Mouse (Mus musculus) naive thymus-derived CD4-positive, alpha-beta T cell, adult 2 months (primary cell): ENCODE results near the gene Saysd1.

ENCODE experiments used
- DNase-seq: peaks from one replicate; pipeline ENCODE4 v3.0.0-alpha.2; 2011; ENCODE audit warnings: low read depth

The Saysd1 gene

DNA sequence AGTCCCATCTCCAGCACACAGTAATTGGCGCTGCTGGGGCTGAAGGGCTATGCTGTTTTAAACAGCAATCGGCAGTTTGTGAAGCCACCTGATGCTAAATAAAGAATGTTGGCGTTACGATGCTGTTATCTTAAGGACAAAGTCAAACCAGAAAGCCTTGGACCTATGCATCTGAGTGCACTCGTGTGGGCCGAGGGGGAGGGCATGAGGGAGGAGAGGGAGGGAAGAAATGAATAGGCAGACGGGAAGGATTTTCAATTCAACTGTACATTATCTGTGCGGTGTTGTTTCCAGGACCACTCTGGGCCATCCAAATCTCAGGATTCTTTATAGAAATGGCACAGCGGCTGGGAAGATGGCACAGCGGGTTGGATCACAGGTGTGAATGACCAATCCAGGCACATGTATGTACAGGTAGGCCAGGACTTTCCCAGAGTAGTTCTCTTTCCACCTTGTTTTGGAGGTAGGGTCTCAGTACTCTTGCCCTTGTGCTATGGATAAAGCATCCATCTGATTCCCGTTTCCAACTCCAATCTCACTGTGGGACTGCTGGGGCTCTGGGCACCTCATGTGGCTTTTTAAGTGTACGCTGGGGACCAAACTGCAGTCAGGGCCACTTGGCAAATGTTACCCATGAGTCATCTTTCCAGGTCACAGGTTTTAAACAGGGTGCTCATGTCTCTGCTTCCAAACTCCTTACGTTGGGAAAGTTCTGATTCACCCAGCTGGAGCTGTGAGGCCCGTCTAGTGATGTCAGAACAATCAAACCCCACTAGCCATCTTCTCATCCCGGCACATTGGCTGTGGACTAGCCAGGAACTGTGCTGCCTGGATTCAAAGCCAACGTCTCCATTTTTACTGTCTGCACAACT lies at the start of gene Saysd1:
Saysd1 (minus strand) TSS at position 51 of the 872 bp plus-strand sequence.
- no peak for DNase-seq

DNA sequence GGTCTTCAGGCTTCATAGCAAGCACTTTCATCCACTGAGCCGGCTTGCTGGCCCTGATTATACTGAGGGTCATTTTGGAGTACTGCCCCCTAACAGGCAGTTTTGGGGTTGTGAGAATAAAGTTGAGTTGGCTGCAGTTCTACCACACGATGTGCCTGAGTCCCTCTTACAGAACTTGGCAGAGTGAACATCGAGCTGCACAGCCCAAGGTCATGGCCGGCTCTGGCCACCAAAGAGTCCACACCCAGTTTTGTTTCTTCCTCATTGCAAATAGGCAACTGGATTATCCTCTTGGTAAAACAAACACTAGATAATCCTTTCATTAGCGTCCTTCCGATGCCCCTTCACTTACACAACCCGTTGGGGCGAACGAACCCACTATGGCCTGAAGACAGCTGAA lies 47.1 kb upstream of the Saysd1 start:
- no peak for DNase-seq

DNA sequence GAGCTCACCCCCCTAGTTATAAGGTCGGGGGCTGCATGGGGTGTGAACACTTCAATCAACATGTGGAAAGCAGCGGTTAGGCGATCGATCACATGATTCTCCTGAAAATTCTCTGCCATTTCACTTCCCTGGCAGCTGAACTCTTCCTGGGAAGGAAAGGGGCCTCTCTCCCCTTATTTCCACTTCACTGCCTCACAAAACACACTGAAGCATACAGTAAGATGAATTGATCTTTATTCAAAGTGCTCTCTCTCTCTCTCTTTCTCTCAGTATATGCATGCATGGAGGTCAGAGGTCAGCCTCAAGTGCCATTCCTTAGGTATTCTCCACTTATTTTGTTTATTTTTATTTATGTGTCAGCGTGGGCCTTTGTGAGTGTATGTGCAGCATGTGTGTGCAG lies 45.4 kb upstream of the Saysd1 start:
- DNase-seq = no peak

DNA sequence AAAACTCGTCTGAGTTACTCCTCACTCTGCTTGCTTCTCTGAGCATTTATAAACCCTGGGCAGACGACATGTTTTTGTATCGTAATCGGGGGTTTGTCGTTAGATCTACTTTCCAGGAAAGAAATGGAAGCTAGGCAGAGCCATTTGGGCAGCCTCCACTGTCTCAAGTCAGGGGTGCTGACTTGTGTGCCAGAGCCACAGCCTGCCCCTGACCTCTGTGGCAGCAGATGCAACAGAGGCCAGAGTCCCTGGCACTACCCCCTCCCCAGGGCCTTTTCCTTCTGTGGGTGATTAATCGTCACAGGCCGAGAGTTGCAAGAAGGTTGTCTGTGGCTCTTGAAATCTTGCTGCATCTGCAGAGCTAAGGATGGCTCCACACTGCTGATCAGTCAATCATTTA lies 44.3 kb upstream of the Saysd1 start:
- DNase-seq = no peak

DNA sequence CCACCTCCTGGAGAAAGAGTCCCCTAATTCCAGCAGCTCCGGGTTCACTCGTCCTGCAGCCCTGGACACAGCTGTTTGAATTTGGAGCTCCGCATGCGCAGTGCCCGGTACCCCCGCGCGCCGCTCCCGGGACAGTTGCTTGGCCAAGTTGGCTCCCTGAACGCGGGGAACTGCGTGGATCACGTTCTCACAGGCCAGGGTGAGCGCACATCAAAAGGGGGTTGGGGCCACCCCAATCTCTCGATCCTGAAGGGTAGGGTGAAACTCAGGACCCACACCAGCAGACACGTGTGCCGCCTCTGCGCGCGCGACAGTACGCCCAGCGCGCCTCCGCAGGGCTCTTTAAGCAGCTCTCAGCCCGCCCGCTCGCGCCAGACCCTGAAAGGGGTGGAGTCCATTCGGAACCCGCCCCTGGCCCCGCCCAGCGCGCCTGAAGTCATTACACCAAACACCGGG lies 43.2 kb upstream of the Saysd1 start, which contains the start of gene Kcnk5:
Kcnk5 (minus strand) TSS at position 344 of the 456 bp plus-strand sequence.
- DNase-seq = peak; percentile 66

DNA sequence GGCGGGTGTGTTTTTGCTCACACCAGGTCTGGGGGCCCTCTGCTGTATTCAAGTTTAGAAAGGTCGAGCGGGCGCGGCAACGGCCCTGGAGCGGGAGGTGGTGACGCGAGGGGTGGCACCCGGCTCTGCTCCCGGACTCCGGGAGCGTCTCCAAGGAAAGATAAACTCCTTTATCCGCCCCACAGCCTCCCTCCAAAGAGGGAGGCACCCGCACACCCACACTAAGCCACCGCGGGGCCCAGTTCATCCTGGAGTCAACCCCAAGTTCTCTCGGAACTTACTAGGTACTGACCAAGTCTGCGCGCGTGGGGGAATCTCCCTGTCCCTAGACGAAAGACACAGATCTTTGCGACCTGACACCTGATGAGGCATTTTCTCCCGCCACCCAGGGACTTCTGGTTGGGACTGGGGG lies 42.4 kb upstream of the Saysd1 start:
- DNase-seq = no peak

DNA sequence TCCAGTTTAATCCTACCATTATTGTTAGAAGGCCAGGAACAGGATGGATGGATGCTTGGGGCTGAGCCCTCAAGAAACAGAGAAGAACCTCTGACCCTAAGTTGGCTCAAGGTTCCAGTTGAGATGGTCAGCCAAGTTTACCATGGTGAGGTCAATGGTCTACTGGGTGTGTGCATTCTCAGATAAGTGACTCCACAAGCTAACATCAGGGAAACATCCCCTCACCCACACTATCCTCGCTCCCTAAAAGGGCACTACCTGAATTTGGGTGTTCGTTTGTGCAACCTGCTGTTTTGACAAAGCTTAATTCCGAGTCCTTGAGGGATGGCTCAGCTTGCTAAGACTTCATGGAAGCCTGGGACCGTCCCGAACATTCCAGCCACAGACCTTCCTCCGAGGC lies 42.0 kb upstream of the Saysd1 start:
- no peak for DNase-seq

DNA sequence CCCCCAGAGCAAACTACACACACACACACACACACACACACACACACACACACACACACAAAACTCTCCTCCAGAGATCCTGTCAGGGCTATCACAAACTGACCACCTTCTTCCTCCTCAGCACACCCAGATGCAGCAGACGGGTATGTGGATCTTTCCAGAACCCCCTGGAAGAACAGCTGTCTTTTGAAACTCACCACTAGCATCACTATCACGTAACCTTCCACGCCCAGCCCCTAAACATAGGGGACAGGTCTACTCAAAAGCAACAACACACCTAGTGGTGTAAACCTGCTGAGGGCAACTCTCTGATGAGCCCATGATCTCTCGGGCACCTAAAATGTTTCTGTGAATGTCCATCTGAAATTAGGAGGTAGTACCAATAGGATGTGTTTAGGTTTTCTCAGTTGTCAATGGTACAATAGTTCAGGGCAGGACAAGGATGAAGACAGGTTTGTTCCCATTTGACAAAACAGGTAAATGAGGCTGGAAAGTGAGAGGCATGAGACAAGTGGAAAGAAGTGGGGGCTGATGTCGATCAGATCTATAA lies 41.5 kb upstream of the Saysd1 start:
- no peak for DNase-seq

DNA sequence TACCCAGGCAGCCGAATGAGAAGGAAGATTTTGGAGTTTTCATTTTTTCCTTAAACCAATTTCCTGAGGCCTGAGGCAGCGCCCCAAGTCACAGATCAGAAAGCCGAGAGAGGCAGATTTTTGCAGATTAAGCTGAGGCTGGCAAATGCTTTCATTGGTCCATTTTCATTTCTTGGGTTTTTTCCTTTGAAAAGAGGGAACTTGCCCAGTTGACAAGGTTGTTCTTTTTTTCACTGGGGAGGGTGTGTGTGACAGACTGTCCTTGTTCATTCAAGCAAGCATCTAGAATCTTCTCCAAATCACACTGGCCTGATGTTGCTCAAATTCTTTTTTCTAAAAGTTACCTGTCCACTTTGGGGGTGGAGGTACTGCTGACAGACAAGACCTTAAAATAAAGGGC lies 40.7 kb upstream of the Saysd1 start:
- DNase-seq = no peak

DNA sequence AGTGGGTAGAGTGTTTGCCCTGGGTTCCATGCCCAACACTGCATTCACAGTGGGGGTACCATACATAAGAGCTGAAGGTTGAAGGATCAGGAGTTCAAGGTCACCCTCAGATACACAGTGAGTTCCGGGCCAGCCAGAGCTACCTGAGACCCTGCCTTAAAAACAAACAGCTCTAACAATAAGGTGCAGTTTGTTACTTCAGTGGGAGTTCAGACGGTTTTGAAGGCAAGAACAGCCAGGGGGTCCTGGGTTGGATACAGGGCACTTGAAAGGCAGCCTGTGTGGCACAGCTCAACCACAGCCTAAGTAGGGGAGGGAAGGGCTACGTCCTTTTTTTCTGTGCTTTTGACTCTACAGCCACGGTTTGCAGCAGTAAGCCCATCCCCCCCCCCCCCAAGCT lies 40.3 kb upstream of the Saysd1 start:
- no peak for DNase-seq

DNA sequence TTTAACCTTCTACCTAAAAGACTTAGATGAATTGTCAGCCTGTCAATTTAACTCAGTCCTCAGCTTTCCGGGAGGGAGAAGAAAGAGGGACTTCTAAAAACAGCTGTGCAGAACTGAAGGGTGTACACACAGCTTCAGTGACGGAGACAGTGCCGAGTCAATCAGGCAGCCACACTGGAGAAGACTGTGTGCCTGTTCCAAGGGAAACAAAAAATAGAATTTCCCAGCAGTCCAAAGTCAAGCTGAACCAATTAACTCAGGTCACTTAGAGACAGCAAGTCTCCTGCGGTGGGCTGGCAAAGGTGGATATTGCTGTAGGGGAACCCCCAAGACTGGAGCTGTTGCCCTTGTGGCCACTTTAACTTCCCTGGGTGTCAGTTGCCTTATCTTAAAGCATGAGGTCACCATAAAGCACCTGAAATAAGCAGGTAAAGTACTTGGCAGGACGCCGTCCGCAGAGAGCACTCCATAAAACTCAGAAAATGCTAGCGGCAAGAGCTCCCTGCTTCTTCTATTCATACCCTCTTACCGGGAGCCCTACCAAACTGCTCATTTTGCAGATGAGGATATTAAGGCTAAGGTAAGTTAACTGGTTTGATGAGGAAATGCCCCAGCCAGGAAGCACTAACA lies 39.3 kb upstream of the Saysd1 start:
- no peak for DNase-seq

DNA sequence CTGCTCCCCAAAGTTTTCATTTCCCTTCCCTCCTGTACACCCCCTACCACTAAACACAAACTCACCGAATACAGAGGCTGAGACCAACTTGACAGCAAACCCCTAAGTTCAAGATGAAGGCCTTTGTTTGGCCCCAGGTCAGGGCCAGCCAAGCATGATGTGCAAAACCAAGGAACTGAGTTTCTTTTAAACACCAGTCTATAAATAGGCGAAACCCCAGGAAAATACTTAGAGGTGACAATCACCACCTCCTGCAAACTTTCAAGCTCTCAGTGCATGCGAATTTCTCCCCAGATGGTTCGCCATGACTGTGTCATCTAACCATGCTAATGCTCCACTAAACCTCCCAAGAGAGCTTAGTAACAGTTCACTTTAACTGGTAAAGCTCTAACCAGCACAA lies 37.4 kb upstream of the Saysd1 start:
- DNase-seq = no peak

DNA sequence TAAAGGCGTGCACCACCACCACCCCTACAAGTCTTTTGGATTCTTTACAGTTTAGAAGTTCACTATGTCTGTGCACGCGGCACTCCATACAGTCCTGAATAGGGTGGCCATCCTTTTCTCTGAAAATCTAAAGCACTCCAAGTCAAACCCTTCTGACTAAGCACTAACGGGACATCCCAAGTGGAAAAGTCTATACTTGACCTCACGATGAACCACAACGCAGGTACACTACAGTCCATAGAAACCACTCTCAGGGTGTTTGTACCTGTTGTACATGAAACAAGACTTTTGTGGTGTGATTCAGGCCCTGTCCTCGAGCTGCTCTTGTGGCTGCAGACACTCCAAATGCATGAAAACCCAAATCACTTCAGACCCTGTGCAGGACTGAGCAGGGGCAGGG lies 36.8 kb upstream of the Saysd1 start:
- no peak for DNase-seq

DNA sequence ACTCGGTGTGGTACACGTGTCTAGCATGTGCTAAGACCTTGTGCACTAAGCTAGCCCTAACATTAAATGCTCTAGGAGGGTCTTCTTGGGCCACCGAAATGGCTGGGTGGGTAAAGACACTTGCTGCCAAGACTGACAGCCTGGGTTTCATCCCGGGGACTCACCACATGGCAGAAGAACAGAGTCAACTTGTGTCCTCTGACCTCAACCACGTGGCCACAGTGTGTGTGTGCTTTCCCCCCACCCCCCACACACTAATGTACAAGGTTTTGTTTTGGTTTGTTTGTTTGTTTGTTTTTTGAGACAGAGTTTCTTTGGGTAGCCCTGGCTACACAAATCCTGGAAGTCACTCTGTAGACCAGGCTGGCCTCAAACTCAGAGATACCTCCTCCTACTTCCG lies 36.4 kb upstream of the Saysd1 start:
- DNase-seq = no peak

DNA sequence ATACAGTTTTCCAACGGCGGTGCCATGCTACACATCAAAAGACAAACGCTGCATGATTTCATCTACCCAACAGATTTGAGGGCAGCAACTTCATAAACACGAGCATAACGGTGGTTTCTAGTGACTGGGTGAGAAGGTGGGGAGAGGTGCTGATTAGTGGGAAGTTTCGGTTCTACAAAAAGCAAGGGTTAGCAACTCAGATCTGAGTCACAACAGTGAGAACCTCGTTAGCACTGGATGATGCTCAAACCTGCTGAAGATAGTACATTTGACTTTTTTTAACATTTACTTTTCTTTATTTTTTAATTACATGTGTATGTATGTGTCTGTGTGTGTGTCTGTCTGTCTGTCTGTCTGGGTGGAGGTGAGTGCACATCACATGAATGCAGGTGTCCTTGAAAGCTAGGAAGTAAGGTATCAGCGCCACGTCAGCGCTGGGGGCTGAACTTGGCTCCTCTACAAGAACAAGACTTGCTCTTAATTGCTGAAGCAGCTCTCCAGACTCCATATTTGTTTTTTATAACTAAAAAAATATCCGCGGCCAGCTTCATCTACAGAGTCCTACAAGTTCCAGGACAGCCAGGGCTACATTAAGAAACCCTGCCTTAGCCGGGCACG lies 35.6 kb upstream of the Saysd1 start:
- DNase-seq = peak; percentile 25

DNA sequence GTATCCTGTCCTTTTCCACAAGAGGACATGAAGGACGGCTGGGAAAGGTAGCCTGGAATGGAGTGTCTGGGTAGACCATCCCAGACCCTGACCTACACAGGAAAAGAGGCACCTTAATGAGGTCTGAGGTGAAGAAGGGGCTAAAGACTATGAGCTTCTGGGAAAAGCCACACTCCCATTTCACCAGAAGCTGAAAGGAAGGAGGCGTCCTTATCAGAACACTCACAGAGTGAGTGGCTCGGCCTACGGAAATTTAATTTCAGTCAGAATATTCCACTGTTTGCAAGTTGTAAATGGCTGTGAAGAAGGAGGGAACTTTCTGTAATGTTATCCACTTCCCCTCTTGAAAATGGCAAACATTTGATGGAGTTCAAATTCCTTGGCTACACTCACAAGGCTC lies 34.6 kb upstream of the Saysd1 start:
- DNase-seq = no peak

DNA sequence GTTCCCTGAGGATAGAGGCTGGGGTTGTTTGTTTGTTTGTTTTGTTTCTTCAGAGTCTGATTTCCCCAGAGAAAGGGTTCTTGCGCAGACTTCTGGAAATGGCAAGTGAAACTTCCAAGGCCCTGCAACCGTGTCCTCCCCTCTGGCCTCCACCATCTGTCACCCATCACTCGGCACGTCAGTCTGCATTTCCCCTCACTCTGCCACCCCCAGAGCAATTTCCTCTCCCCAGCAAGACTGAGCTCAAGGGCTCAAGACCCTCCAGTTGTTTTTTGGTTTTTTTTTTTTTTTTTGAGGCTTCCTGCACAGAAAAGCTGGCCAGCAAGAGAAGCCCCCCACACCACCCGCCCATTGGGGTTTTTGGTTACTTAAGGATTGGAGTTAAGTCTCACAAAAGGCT lies 34.2 kb upstream of the Saysd1 start:
- no peak for DNase-seq

DNA sequence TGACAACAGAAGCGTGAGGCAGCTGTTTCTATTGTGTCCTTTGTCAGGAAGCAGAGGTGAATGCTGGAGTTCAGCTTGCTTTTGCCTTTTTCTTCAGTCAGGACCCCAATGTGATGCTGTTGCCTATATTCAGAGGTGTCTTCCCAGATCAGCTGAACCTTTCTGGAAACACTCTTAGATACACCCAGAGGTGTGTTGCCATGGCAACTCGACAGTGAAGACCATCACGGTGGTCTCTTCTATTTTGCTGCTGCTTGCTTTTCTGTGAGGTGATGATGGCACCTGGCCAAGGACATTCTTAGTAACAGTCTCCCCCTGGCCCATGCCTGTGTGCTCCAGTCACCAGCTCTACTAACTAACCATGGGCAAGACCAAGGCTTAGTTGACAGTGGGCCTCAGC lies 33.5 kb upstream of the Saysd1 start:
- no peak for DNase-seq

DNA sequence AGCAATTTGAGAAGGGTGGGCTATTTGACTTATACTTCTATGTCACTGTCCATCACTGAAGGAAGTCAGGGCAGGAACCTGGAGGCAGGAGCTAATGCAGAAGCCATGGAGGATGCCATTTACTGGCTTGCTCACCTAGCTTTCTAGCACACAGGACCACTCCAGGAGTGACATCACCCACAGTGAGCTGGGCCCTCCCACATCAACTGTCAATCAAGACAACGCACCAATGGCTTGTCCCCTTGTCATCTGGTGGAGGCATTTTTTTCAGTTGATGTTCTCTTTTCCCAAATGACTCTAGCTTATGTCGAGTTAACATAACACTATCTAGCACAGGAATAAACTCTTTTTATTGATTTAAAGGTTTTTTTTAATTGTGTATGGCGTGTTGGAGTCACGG lies 30.9 kb upstream of the Saysd1 start:
- DNase-seq = no peak

DNA sequence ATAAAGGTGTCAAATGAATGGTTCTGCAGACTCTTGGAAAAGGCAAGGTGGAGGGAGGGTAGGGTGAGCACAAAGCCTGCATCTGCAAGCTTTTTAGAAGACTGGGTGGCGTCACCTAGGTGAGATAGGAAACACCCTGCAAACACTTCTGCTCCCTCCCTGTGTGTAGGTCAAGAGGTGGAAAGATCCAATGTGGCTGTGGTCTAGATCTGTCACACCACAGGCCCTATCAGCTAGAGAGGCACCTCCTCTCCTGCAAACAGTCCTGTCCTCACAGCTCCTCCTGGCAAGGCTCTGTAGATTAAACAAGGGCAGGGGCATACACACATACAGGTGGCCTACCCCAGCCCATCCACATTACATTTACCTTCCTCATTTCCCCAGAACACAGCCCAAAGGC lies 30.1 kb upstream of the Saysd1 start:
- DNase-seq = no peak

DNA sequence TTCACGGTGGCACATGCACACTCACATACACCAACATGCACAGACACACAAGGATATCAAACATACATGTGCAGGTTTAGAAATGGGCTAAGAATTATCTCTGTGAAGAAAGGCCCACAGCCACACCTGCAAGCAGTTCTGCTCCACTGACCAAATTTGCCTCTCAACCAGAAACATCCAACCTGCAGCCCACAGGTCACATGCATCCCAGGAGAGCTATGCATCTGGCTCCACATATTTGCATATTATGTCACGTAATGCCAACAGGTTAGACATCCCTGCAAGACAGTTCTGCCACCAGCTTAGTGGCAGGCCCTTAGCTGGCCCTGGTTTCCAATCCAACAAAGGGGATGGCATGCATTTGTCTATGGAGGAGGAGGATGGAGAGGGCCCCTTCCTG lies 29.7 kb upstream of the Saysd1 start:
- no peak for DNase-seq

DNA sequence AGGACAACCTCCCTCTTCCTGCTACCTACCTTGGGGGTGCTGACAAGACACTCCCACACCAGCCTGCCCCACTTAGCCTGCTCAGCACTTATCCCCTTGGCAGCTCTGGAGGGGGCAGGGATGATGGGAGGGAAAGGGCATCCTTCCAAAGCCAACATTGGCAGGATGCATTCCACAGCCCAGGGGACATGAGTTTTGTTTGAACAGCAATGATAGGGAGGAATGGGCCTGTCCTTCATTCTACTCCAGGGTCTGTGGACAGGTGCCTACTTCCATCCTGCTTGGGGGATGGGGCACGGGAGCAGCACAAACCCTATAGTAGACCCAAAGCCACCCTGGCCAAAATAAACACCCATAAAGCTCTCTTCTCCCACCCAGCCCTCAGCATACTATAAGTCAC lies 27.1 kb upstream of the Saysd1 start:
- DNase-seq = no peak

DNA sequence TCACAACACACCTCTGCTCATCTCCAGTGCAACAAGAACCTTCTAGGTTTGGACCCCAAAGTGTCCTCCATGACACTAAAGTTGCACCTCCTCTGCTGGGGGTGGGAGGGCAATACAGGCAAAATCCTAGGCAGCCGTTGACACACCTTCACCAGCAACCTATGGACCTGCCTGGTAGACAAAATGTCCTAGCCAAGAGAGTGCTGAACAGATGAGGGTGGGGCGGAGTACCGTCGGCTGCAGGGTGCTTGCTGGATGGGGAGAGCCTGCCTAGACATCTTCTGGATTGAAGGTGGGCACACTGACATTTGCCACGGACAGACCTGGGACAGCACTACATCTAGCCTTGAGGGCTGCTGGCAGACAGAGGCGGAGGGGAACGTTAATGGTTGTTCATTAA lies 26.1 kb upstream of the Saysd1 start:
- no peak for DNase-seq
